Mouse (Mus musculus) embryonic fibroblast, embryonic 13.5 days (primary cell): ENCODE measurements at regions not wholly inside any gene's neighbourhood (a gene's known extent, or its start where the extent isn't known, plus 50 kb on each side); places are given as distances from the start of the nearest gene placed in this dataset.

Experiments
- CTCF ChIP-seq: IDR thresholded peaks from 2 replicates; pipeline ENCODE4 v1.5.1; 2011; ENCODE audit warnings: mild to moderate bottlenecking, control low read depth, low read length, moderate library complexity, borderline replicate concordance; ENCODE audit not compliant: insufficient read depth
- POLR2A ChIP-seq: IDR thresholded peaks from 2 replicates; pipeline ENCODE4 v1.6.1; 2011; ENCODE audit warnings: low read depth, mild to moderate bottlenecking, control low read depth, low read length, moderate library complexity

DNA sequence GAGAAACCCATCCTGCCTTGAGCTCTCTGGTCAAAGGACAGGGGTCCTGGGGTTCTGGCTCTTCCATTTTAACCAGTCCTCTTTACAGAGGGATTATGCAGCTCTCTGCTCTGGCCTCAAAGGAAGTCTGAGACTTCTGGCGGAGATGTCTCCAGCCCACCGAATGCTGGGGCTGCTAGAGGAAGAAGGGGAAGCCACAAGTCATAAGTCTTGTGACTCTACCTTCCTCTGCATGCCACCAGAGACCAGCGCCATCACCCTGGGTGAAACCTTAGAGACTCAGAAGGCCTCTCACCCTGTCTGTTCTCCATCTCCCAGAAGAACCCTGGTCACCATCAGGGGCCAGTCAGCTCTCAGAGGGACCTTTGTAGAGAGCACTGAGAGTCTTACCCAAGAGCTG lies 246.4 kb upstream of the Sulf2 start:
- TF ChIP-seq CTCF (no peak), POLR2A (no peak)
